Mouse (Mus musculus) lung, embryonic 14.5 days (tissue): ENCODE data around the gene Rcc1. TPM values are rescaled to one million over a fixed set of nuclear protein-coding genes. Genes with fewer than 3 reads are reported as not detected.
A peak's percentile ranks its signal among the peaks of the same experiment; 100 is the strongest.

Experiments used
- ATAC-seq: fragments of 200-750 bp; cut with Nextera tagmentation; 2 replicates; pipeline ENCODE4 v1.8.0; 2017; ENCODE audit warnings: mild to moderate bottlenecking, moderate TSS enrichment, moderate library complexity; ENCODE audit not compliant: insufficient read depth
- DNase-seq: peaks from one replicate; pipeline ENCODE4 v3.0.0-alpha.2; 2015
- H3K27ac ChIP-seq: fragments of 300-500 bp; sonication (generic); 2 replicates; pipeline ENCODE4 v1.5.1; 2014; ENCODE audit warnings: low read depth, mild to moderate bottlenecking, moderate library complexity
- H3K27me3 ChIP-seq: fragments of 300-500 bp; sonication (generic); 2 replicates; pipeline ENCODE4 v1.6.1; 2014; ENCODE audit warnings: low read length, control low read depth; ENCODE audit not compliant: insufficient read depth
- H3K36me3 ChIP-seq: fragments of 300-500 bp; sonication (generic); 2 replicates; pipeline ENCODE4 v1.6.1; 2014; ENCODE audit warnings: control low read depth; ENCODE audit not compliant: insufficient read depth
- H3K4me1 ChIP-seq: fragments of 300-500 bp; sonication (generic); 2 replicates; pipeline ENCODE4 v1.6.1; 2014; ENCODE audit warnings: antibody characterized with exemption, control low read depth; ENCODE audit not compliant: insufficient read depth
- H3K4me2 ChIP-seq: fragments of 300-500 bp; sonication (generic); 2 replicates; pipeline ENCODE4 v1.6.1; 2014; ENCODE audit warnings: mild to moderate bottlenecking
- H3K4me3 ChIP-seq: fragments of 300-500 bp; sonication (generic); 2 replicates; pipeline ENCODE4 v1.5.1; 2014; ENCODE audit warnings: low read depth, low read length
- H3K9ac ChIP-seq: fragments of 300-500 bp; sonication (generic); 2 replicates; pipeline ENCODE4 v1.6.1; 2014
- H3K9me3 ChIP-seq: fragments of 300-500 bp; sonication (generic); 2 replicates; pipeline ENCODE4 v1.6.1; 2016; ENCODE audit warnings: low read depth, low read length, control low read depth
- CTCF ChIP-seq: IDR thresholded peaks from 2 replicates; pipeline ENCODE4 v1.5.1; 2016; ENCODE audit warnings: antibody characterized with exemption, low read depth
- WGBS: fragments of 180-500 bp; shearing (Covaris S2); extraction: QIAGEN DNeasy Blood & Tissue Kit; methylation state at CpG from one replicate; pipeline ENCODE4 v1.1.7; 2014; 5-methylcytosine and 5-hydroxymethylcytosine counted together
- polyA plus RNA-seq: library from polyadenylated mRNA; unstranded; fragments of >200 nt; fragmentation: Nextera tagmentation; extraction: Ambion mirVana; gene quantifications from 2 replicates; pipeline ENCODE4 v1.2.1, GENCODE M21; 2014

Gene Rcc1
- polyA plus RNA-seq, 1 experiment from 2014 or later, result 77.0 TPM

GRCm38 (mm10) chr4:132332880-132333279 lies 20.5 kb downstream of the Rcc1 start:
- Histone ChIP-seq H3K4me1 (peaks cover 6% of the 10 kb centered on the region; the same call in 1 of the 2 replicates), H3K9ac (no peak overlapping the region), H3K4me2 (no peak overlapping the region), H3K4me3 (no peak overlapping the region), H3K27me3 (no peaks in the 10 kb centered on the region), H3K36me3 (peaks cover 61% of the 10 kb centered on the region), H3K9me3 (no peaks in the 10 kb centered on the region), H3K27ac (no peak overlapping the region)
- DNase-seq (no peak), ATAC-seq (no peak)
- TF ChIP-seq CTCF, result no peak
- 87% methylated on average over 6 of the region's 6 CpGs for whole genome bisulfite sequencing

DNA sequence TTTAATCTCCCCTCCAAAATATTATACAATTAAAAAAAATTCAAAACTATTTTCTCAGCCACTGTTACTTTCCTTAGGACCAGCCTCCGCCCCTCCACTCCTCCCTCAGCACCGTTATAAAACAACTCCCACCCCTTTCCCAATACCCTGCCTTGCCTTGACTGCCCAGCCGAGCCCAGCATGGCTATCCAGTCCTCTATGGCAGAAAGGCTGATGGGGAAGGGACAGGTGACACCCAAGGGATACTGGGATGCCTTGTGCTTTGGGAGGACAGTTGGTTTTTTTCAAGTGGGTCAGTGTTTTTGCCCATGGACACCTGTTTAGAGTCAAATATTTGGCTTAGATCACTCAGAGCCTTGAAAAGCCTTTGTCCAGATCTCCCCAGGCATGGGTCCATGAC lies 21.4 kb downstream of the Rcc1 start:
- Histone ChIP-seq H3K27me3 (no peaks in the 10 kb centered on the region), H3K4me3 (no peak overlapping the region), H3K27ac (no peak overlapping the region), H3K36me3 (peaks cover 52% of the 10 kb centered on the region), H3K9ac (no peak overlapping the region), H3K9me3 (no peaks in the 10 kb centered on the region), H3K4me1 (peaks cover 6% of the 10 kb centered on the region; the same call in 1 of the 2 replicates), H3K4me2 (no peak overlapping the region)
- ATAC-seq, result no peak
- DNase-seq, result no peak
- TF ChIP-seq CTCF, result no peak
- 77% methylated on average over 3 of the region's 3 CpGs for WGBS

DNA sequence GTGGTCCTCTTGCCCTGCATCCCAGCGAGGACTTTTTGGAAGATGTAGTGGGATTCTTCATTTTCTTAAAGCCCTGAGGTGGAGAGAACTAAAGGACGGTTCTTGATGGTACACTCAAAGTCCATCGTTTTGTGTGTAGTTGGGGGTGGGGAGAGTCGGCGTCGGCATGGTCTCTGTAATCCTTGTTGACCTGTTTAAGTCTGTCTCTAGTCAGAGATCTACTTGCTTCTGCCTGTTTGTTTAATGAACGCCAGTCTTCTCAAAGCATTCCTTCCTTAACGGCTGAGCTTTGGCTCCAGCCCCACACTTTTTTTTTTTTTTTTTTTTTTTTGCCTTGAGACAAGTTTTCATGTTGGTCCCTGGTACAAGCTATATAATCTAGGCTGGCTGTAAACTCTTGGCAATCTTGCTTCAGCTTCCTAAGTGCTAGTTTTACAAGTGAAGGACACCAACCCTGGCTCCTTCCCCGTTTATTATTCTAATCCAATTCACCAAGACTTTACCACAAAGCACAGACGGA lies 23.5 kb downstream of the Rcc1 start:
- 6% methylated on average over 10 of the region's 10 CpGs for WGBS
- peak overlapping the region; percentile 82 for H3K4me2 ChIP-seq
- H3K9ac ChIP-seq, result peak overlapping the region; percentile 75
- H3K27me3 ChIP-seq, result no peaks in the 10 kb centered on the region
- H3K9me3 ChIP-seq, result no peaks in the 10 kb centered on the region
- peak; percentile 9; the same call in 1 of the 2 replicates for ATAC-seq
- H3K36me3 ChIP-seq, result peaks cover 46% of the 10 kb centered on the region
- peaks cover 6% of the 10 kb centered on the region; the same call in 1 of the 2 replicates for H3K4me1 ChIP-seq
- DNase-seq, result no peak
- H3K27ac ChIP-seq, result peak overlapping the region; percentile 82
- H3K4me3 ChIP-seq, result peak overlapping the region; percentile 64
- TF ChIP-seq CTCF, result no peak

DNA sequence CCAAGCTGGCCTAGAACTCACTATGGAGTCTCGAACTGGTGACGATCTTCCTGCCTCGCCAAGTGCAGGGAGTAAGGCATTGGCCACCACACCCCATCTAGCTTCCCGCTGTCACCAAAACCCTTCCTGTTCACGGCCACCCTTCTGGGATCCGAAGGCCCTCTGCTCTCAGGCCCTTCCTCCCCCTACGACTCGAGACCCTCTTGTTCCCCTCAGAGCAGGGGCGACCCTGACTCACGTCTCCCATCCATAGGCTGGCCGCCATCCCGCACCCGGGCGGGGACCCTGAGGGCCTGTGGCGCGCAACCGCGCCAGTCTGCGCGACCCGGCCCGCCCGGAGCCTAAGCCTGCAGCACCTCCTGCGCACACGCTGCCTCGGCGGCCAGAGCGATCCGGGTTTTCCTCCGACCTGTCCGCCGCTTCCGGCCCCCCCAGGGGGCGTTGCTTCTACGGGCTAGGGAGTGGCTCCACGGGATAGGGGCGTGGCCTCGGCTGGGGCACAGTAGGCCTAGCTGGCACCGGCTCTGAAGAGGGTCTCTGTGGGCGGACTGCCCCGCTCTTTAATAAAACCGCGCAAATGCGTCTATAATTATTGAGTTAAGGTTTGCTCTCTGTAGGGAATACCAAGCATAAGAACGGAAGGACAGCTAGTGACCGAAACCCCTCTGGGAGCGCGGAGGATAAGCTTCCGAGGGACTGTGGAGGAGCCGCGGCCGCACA lies 24.1 kb downstream of the Rcc1 start, which contains the start of gene Trnau1ap:
TSS of gene Trnau1ap (minus strand) at position 424 of the 720 bp plus-strand sequence.
- H3K27ac ChIP-seq, result peak within 1 kb of the TSS; percentile 82
- H3K4me3 ChIP-seq, result peak within 1 kb of the TSS; percentile 64
- H3K9ac ChIP-seq, result peak within 1 kb of the TSS; percentile 75
- H3K36me3 ChIP-seq, result peaks cover 45% of the 10 kb centered on the region
- peaks cover 6% of the 10 kb centered on the region; the same call in 1 of the 2 replicates for H3K4me1 ChIP-seq
- WGBS, result under 1% methylated on average over 52 of the region's 52 CpGs
- peak; percentile 97 for ATAC-seq
- TF ChIP-seq CTCF, result peak; percentile 17; the same call in 1 of the 2 replicates
- H3K4me2 ChIP-seq, result peak within 1 kb of the TSS; percentile 82
- H3K9me3 ChIP-seq, result no peaks in the 10 kb centered on the region
- peak; percentile 98 for DNase-seq
- H3K27me3 ChIP-seq, result no peaks in the 10 kb centered on the region

- H3K9ac ChIP-seq, result peak overlapping the region; percentile 75
- H3K9me3 ChIP-seq, result no peaks in the 10 kb centered on the region
- H3K4me3 ChIP-seq, result peak overlapping the region; percentile 64
- H3K27ac ChIP-seq, result peak overlapping the region; percentile 82
- WGBS, result 47% methylated on average over 14 of the region's 14 CpGs
- H3K4me1 ChIP-seq, result peaks cover 6% of the 10 kb centered on the region; the same call in 1 of the 2 replicates
- H3K4me2 ChIP-seq, result peak overlapping the region; percentile 82
- DNase-seq (no peak), ATAC-seq (peak; percentile 16; the same call in 1 of the 2 replicates)
- no peaks in the 10 kb centered on the region for H3K27me3 ChIP-seq
- TF ChIP-seq CTCF, result no peak
- H3K36me3 ChIP-seq, result peaks cover 45% of the 10 kb centered on the region
Observed at GRCm38 (mm10) chr4:132328391-132328982, 24.9 kb downstream of the Rcc1 start.

- no peak for TF ChIP-seq CTCF
- H3K36me3 ChIP-seq, result peaks cover 46% of the 10 kb centered on the region
- no peak overlapping the region for H3K4me2 ChIP-seq
- ATAC-seq (no peak), DNase-seq (no peak)
- H3K9ac ChIP-seq, result no peak overlapping the region
- peaks cover 6% of the 10 kb centered on the region; the same call in 1 of the 2 replicates for H3K4me1 ChIP-seq
- no peaks in the 10 kb centered on the region for H3K27me3 ChIP-seq
- no peak overlapping the region for H3K4me3 ChIP-seq
- H3K27ac ChIP-seq, result no peak overlapping the region
- WGBS, result 77% methylated on average over 5 of the region's 5 CpGs
- H3K9me3 ChIP-seq, result no peaks in the 10 kb centered on the region
Observed at GRCm38 (mm10) chr4:132326481-132326880, 26.9 kb downstream of the Rcc1 start.

DNA sequence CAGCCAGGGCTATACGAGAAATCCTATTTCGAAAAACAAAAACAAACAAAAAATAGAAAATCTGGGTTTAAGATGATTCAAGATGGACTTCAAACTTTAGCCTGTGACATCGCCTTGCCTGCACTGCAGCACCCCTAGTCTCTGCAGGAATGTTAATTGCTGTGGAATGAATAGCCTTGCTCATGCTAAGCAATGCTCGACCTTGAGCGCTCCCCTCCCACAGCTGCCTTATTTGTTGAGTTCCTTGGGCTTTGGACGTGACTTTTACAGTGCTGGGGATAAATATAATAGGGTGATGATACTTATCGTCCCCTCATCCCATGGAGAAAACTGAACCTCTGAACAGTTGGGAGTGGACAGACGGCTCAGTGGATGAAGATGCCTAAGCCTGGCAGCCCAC lies 37.7 kb downstream of the Rcc1 start:
- WGBS, result 87% methylated on average over 8 of the region's 8 CpGs
- Histone ChIP-seq H3K9me3 (no peaks in the 10 kb centered on the region), H3K4me3 (no peak overlapping the region), H3K4me2 (no peak overlapping the region), H3K36me3 (peaks cover 81% of the 10 kb centered on the region), H3K4me1 (no peaks in the 10 kb centered on the region), H3K27me3 (no peaks in the 10 kb centered on the region), H3K9ac (no peak overlapping the region), H3K27ac (no peak overlapping the region)
- ATAC-seq (no peak), DNase-seq (no peak)
- TF ChIP-seq CTCF, result no peak
